Mouse (Mus musculus): ENCODE results near the gene Akap5.

Akap5 gene

DNA sequence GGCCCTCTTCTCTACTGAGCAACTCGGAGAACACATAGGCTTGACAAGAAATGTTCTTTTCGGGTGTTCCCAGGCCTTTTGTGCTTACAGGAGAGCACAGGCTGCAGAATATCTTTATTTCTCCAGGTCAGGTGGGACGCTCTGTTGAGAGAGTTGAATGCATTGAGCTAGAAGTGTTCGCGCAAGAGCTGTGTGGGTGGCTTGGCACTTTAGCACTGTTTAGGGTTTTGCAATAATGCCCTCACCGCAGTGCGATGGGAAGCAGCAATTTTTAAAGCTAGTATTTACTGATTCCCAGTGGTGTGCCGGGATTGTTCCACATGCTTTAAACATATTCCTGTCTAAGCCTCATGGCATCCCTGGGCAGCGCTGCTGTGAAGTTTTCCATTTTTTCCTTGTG is 13.5 kb upstream of the Akap5 start:
- in situ Hi-C loops (cut with MseI, MboI): no loop called here

DNA sequence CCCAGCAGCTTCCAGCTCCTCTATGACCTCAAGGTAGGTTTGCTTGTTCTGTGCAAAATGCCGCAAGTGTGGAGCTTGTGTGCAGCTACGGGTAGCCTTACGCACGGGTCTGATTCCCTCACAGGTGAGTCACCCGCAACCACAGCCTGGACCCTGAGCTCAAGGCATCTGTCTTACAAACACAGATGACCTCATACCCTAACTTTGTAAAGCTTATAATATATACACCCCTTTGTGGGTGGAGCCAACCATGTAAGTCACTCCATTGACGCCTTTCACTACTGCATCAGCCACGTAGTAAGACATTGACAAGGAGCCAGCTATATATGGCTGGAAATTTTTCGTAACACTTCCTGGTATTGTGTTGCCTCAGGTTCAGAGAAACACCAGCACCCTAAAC is 12.7 kb upstream of the Akap5 start:
- in situ Hi-C loops (cut with MseI, MboI): no loop called here

DNA sequence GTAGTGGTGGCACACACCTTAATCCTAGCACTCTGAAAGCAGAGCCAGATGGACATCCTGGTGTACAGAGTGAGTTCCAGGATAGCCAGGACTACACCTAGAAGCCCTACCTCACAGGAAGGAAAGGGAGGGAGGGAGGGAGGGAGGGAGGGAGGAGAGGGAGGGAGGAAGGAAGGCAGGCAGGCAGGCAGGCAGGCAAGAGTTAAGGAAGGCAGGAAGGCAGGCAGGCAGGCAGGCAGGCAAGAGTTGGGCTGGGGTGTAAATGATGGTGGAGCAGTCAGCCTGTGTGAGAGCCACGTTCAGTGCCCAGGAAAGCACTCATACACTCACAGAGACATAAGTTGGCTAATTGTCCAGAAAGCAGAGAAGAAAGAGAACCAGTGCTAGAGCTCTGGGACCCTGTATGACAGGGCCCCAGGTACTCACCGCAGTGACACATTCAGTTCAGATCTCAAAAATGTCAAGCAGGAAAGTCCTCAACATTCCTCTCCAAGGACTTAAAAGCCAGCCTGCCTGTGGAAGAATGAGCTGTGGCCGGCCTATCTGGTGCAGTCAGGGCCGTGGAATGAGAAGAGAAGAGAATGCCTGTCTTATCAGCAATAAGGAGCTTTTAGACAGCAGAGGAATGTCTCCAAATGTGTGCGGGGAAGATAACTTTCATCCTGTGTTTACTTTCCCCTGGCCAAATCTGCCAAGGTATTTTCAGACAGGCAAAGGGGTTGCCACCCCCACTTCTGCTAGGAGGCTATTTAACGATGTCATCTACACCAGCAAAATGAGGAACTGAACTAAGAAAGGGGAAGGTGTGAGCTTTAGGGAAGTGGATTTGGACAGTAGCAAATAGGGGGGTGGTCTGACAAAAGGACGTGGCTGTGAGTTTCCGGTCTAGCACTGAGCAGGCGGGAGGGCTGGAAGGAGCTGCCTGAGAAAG is 6.1 kb upstream of the Akap5 start:
- in situ Hi-C loops (cut with MseI, MboI): no loop called here

DNA sequence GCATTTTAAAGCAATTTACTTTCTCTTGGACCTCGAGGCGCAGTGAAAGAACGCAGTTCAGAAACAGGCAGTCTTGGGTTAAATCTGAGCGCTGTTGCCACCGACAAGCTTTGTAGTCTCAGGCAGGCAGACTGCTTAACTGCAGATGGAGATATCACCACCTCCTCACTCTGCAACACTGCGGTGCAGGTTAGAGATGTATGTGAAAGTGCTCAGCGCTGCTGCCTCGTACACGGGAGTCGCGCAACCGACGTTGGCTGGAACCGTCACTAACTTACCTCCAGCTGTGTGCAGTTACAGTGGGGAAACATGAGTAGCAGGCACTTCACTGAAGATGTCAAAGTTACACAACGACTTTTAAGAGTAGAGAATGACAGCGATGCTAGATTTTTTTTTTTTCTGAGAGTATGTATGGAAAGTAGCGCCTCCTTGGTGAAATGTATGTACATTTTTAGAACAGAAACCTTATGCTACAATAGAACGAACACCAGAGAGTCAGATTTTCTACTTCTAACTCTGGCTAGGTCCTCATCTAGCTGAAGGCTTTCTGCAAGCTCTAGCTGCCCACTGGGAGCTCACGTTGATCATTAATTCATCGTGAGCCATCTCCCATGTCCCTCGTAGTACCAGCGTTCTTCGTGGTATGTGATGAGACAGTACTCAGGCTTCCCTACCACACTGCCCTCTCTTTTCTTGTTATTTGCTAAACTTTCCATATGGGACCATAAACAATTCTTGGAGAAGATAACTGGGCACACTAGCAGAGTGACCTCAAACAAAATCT is 1.9 kb downstream of the Akap5 start:
- in situ Hi-C loops (cut with MseI, MboI): no loop called here

DNA sequence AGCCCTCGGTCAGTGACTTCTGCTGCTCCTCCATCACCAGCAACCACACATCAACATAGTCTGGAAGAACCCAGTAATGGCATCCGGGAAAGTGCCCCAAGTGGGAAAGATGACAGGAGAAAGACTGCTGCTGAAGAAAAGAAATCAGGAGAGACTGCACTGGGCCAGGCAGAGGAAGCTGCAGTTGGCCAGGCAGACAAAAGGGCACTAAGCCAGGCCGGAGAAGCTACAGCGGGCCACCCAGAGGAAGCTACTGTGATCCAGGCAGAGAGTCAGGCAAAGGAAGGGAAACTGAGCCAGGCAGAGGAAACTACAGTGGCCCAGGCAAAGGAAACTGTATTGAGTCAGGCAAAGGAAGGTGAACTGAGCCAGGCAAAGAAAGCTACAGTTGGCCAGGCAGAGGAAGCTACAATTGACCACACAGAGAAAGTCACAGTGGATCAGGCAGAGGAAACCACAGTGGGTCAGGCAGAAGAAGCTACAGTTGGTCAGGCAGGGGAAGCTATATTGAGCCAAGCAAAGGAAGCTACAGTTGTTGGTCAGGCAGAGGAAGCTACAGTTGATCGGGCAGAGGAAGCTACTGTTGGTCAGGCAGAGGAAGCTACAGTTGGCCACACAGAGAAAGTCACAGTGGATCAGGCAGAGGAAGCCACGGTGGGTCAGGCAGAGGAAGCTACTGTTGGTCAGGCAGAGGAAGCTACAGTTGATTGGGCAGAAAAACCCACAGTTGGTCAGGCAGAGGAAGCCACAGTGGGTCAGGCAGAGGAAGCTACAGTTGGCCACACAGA is 4.1 kb downstream of the Akap5 start:
- in situ Hi-C loops (cut with MseI, MboI): no loop called here

DNA sequence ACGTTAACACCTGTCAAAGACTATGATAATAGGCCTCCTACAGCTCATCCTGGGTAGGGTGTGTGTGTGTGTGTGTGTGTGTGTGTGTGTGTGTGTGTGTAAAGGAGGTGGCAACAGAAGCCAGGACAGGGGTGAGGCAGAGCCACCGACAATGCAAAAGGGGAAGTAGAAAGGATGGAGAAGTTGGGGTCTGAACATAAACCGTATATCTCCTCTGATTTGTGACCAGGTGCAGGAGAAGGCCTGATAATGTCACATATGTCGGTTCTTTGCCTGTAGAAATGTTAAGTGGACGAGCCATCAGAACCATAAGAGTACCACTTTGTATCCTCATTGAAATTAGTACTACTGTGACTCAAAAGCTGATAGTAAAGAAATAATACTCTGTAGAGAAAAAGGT is 9.0 kb downstream of the Akap5 start:
- in situ Hi-C loops (cut with MseI, MboI): no loop called here

DNA sequence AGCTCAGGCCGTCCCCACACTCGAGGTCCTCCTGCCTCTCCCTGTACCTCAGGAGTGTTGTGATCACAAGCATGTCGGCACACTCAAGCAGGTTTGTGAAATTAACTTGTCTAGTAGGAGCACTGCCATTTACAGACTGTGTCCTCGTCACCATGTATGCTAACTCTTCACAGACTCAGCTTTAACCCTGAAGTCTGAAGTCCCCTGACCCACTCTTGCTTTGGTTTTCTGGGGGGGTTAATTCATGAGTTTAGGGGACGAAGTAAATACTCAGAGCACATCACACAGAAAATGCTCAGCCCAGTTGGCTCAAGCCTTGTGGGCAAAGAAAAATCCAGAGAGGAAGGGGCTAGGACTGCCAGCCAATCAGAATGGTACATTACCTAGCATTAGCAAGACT is 10.9 kb downstream of the Akap5 start:
- in situ Hi-C loops (cut with MseI, MboI): no loop called here

DNA sequence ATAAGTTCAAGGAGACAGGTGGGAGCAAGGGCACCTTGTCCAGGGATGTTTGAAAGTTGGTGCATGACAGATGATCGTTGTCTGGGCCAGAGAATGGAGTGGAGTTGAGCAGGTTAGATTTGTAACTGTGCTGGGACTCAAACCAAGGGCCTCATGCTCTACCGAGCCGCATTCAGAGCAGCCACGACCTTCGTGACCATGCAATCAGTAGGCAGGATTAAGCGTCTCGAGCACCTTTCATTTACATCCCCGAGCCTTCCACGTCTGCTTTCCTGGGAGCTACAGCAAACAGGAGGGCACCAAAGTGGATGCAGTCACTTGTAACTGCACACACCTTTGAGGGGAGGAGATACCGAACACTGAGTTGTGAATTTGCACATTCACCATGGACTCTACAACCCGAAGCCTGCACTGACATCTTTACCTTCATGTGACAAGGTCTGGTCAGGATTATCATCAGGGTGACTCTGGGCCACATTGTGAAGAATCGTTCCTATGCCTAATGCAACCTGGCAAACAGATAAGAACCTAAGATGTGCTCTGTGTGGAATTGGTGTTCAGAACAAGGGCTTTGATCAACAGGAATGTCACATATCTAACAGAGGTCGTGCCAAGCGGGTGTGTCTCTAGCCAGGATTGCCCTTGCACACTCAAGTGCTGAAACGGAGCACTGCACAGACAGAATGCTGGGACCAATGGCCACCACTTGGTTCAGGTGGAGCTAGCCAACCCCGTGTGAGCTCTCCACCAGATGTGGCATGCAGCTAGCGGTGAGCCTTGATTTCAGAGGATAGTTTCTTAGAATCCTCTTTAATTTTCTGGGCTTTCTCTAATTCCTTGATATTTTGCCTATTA is 11.6 kb downstream of the Akap5 start:
- in situ Hi-C loops (cut with MseI, MboI): no loop called here

DNA sequence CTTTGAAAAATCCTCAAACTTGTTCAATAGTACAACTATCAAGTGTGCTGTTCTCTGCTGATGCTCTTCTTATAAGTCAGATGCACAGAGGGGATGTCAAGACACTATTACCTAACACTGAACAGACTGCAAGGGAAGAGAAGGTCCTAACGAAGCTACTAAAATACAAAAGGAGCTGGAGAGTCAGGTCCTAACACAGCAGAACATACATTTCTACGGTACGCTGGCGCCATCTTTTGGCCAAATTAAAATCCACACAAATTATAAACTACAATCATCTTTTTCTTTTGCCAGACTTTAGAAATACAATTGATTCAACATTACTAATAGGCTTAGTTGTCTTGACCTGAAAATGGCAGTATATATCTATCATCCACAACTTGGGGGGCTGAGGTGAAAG is 16.4 kb downstream of the Akap5 start:
- in situ Hi-C loops (cut with MseI, MboI): no loop called here

DNA sequence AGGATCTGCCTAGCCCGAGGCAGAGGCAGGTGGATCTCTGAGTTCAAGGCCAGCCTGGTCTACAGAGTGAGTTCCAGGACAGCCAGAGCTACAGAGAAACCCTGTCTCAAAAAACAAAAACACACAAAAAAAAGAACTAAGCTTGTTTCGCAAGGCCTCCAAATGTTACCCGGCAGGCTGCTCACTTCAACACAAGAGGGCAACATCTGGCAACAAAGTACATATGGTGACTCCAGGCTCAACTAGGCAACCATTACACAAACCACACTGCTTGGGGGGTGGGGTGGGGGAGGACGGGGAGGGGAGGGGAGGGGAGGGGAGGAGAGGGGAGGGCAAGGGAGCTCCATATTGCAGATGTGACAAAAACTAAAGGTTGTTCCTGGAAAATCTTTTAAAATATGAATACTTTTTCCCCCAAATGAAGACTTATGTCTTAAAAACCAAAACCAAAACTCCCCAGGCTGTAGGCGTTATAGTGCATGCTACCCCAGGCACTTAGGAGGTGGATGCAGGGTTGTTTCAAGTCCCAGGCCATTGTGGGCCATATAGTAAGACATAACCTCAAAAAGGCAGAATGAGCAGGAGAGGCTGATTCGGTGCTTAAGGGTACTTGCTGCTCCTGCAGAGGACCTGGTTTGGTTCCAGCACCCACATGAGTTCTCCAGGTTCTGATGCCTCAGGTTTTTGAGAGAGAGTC is 21.2 kb downstream of the Akap5 start:
- in situ Hi-C loops (cut with MseI, MboI): no loop called here

DNA sequence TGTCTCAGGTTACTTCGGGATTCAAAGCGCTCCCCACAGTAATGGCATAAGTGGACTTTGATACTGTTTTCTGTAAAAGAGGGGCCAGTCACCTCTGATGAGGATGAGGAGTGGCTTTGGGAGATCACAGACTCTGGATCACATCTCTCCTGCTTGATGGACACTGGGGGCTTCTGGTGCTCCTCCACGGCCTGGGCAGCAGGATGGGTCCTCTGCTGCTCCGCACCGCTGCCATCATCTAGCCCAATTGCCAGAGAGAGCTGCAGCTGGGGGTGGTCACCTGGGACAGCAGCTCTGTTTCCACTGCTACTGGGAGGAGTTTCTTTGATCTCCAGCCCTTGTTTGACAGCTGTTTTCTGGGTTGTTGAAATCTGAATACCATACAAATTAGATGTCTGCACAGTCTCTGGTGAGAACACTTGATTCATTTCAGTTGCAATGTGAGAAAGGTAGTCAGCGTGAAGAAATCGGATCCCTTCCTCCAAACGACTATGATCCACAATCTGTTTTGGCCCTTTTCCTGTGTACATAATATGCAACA is 25.1 kb downstream of the Akap5 start:
- in situ Hi-C loops (cut with MseI, MboI): no loop called here

DNA sequence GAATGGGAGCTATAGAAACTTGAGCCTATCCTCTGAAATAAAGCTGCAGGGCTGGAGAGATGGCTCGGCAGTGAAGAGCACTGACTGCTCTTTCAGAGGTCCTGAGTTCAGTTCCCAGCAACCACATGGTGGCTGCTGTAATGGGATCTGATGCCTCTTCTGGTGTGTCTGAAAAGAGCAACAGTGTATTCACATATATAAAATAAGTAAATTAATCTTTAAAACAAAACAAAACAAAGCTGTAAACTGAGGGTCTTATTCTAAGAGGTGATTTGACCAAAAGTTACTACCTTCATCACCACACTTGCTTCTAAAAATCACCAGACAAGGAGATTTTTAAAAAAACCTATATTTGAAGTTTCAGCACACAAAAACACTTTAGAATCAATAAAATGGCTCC is 36.2 kb downstream of the Akap5 start:
- in situ Hi-C loops (cut with MseI, MboI): no loop called here

DNA sequence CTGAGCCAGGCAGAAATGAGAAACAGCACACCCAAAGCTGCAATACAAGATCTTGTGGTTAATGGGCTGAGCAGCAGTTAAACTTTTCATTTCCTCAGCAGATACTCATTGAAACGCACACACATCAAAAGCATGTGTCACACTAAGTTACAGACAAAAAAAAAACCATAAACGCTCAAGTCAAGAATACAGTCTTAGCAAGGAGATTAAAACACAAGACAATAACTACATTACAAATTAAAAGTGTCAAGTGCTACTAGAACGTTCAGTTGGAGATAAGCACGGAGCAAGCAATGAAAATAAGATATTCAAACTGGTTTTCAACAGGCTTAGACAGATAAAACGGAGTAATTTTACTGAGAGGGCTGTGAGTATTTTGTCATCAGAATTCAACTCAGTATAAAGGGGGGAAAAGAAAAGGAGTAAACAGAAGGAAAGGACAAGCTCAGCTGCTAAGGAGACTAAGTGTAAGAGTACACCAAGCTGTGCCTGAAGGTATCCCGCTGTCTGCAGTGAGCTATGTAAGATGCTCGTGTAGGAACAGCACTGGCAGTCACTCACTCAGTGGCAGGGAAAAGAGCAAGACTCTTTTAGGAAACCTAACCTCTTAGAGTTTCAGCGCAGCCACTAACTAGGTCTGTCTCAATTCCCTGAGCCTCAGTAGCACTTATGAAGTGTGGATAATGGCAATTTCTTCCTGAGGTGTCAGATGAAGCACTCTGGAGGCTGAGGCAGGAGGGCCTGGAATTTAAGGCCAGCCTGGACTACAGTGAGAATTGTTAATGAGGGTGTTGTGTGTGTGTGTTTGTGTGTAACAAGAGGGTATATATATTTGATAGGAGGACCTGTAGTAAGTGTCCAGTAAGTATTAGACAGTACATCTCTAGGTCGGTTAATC is 37.0 kb downstream of the Akap5 start:
- in situ Hi-C loops (cut with MseI, MboI): no loop called here

DNA sequence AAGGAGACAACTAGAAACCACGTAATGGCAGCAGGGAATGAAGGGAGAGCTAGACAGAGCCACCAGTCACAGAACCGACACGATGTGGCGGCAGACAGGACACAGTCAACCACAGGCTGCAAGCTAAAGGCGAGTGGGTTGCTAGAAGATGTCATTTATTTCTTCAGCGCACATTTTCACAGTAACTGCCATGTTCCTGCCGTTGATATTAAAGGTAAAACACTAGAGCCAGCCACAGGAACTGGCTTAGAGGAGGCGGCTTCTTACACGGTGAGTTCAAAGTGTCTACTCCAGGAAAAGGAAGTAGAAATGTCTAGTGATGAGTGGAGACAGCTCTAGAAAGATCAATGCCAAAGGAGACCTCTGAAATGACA is 37.6 kb downstream of the Akap5 start:
- in situ Hi-C loops (cut with MseI, MboI): no loop called here

DNA sequence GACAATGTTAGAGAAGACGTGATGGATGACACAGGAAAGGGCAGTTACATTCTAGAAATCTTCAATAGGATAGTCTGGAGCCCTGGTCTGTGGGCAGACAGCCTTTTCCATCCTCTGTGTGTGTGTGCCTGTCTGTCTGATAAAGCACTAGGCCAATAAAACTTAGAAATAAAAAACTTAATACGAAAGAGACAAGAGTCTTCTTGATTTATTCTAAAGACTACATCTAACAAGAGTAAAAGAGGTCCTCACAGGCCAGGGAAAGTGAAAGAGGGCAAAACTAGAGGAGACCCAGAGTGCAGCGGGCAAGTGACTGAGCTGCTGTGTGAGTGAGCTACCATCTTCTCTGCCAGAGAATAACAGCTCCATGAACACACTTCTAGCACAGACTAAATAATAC is 41.6 kb downstream of the Akap5 start:
- in situ Hi-C loops (cut with MseI, MboI): no loop called here

DNA sequence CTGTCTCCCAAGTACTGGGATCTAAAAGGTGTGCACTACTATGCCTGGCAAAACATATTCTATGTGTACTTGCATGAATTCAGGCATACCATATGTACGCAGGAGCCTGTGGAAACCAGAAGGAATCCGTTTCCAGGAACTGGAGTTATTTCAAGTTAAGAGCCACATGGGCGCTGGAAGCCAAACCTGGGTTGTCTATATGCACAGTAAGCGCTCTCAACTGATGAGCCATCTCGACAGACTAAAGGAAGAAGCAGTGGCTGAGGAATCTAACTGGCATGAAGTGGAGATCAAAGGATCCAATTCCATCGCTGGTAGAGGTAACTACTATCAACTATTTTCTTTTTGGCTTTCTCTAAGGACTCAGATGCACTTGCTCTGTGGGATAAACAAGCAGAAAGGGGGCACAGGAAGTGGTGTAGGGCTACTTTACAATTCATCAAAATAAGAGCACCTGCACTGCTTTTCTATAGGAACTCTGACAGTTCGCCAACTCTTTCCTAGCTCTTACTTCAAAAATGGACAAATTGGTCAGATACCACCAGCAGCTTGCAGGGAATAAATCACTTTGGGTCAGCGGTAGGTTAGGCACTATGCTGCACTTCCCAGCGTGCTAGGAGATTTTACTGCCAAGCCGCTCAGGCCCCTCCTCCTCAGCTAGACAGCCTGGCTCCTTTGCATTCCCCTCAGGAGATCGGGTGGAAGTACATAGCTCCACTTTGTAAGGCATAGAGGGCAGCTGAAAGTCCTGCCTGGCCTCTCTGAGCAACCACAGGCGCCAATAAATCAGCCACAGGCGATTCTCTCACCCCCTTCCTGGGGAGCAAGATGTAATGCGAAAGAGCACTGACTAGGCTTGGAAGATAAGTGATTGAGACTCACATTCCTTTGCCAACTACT is 42.7 kb downstream of the Akap5 start:
- in situ Hi-C loops (cut with MseI, MboI): no loop called here

DNA sequence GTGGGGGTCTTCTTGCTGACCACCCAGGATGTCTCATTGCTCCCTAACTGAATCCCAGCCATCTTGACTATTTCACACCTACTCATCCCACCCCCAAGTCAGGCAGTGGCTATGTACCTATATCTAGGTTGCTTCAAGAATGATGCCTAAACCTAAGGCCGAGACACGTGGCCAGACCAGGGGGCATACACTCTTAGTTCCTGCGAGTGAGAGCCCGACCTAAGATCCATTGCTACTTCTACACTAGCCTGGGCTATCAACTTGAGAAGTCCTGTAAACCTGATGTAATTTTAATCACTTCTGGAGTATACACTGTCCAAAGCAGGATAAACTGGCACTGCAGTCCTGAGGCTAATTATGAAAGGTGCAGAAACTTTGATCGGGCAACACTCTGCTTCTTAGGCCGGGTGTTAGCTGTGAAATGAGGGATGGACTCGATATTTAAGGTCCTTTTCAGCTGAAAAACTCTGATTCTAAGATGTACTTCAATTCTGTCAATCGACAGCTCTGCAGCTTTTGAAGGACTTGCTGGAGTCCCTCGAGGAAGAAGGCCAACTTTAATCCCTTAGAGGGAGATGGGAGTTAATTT is 43.6 kb downstream of the Akap5 start:
- in situ Hi-C loops (cut with MseI, MboI): no loop called here

DNA sequence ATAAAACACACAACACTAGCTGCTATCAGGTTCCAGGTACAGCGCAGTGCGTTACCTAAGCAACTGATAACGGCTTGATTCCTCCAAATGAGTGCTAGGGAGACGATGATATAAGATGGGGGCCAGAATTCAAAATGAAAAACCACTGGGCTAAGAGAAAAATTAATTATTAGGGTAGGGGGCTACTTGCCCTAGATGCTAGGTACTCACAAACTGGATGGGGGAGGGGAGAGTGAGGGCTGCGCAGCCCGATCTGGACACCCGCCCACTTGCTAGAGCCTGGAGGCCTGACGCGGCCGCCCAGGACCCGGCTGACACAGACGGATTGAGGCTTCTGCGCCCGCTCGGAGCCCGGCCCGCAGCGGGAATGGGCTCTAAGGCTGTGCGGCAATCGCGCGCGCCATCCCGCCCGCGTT is 44.1 kb downstream of the Akap5 start:
- in situ Hi-C loops (cut with MseI, MboI): no loop called here

Data from mouse trophoblast stem cell (cell line).